Mouse (Mus musculus): Measurements from ENCODE around the gene Rbm47. TPM values are rescaled to one million over a fixed set of nuclear protein-coding genes. Genes with fewer than 3 reads are reported as not detected.

Rbm47 gene
- polyA plus RNA-seq, 1 experiment from 2014 or later: 70.7 TPM

DNA sequence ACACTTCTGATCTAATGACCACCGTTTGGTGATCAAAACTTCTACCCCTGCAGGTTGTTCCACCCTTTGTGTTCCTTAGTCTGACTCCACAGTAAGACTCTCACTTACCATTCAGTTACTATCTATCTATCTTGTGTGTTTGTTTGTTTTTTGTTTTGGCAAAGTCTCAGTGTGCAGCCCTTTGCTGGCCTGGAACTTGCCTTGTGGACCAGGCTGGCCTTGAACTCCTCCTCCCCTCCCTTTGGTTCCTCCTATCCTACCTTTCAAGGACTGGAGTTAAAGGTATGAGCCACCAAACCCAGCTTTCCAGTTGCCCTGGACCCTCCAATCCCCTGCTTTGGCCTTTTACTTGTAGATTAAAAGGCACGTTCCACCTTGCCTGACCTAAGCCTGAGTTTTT is 23.8 kb downstream of the Rbm47 start:
- Histone ChIP-seq H3K9me3 (ENCODE audit: control insufficient read depth, low read length) (no peaks in the 10 kb centered on the region), H3K4me2 (replicated peaks; ENCODE audit: low read depth) (peak overlapping the region; percentile 70), H3K4me1 (replicated peaks; ENCODE audit: control insufficient read depth, insufficient read depth) (no peaks in the 10 kb centered on the region), H3K4me3 (ENCODE audit: low read depth, low read length) (0 out of 2 replicates have a peak overlapping the region, but pooled peaks have one; percentile 12), H3K27ac (replicated peaks) (peak overlapping the region; percentile 49; the same call in 1 of the 2 replicates), H3K9ac (ENCODE audit: low read length) (no peak overlapping the region), H3K27me3 (ENCODE audit: control insufficient read depth, insufficient read depth, low read length) (no peaks in the 10 kb centered on the region), H3K36me3 (ENCODE audit: control insufficient read depth, insufficient read depth, low read length) (no peaks in the 10 kb centered on the region)
- no peak for ATAC-seq (ENCODE audit: low FRiP score, low TSS enrichment)
- WGBS: 64% methylated on average over 2 of the region's 2 CpGs
- no peak for DNase-seq (ENCODE audit: low spot score)
- TF ChIP-seq EP300 (optimal IDR thresholded peaks at IDR 0.05) (no peak), CTCF (IDR thresholded peaks at IDR 0.05; ENCODE audit: low read depth) (no peak)

DNA sequence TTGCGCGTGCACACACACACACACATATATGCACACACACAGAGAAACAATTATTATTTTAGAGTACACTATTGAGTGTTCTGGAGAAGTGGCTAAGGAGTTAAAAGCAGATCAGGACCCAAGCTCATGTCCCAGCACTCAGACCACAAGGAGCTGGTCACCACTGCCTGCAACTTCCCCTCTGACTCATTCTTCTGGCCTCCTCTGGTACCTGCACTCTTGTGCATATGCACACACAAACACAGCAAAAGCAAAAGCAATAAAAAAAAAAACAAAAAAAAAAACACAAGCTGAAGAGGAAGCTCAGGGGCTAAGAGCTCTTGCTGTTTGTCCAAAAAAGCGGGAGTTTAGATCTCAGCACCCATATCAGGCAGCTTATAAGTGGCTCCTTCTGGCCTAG is 25.6 kb downstream of the Rbm47 start:
- TF ChIP-seq EP300 (optimal IDR thresholded peaks at IDR 0.05) (no peak), CTCF (IDR thresholded peaks at IDR 0.05; ENCODE audit: low read depth) (no peak)
- Histone ChIP-seq H3K4me3 (ENCODE audit: low read depth, low read length) (no peak overlapping the region), H3K4me1 (replicated peaks; ENCODE audit: control insufficient read depth, insufficient read depth) (no peaks in the 10 kb centered on the region), H3K9me3 (ENCODE audit: control insufficient read depth, low read length) (no peaks in the 10 kb centered on the region), H3K27ac (replicated peaks) (no peak overlapping the region), H3K36me3 (ENCODE audit: control insufficient read depth, insufficient read depth, low read length) (no peaks in the 10 kb centered on the region), H3K9ac (ENCODE audit: low read length) (no peak overlapping the region), H3K4me2 (replicated peaks; ENCODE audit: low read depth) (no peak overlapping the region), H3K27me3 (ENCODE audit: control insufficient read depth, insufficient read depth, low read length) (no peaks in the 10 kb centered on the region)
- 95% methylated on average over 3 of the region's 3 CpGs for WGBS
- DNase-seq (ENCODE audit: low spot score) (no peak), ATAC-seq (ENCODE audit: low FRiP score, low TSS enrichment) (no peak)

DNA sequence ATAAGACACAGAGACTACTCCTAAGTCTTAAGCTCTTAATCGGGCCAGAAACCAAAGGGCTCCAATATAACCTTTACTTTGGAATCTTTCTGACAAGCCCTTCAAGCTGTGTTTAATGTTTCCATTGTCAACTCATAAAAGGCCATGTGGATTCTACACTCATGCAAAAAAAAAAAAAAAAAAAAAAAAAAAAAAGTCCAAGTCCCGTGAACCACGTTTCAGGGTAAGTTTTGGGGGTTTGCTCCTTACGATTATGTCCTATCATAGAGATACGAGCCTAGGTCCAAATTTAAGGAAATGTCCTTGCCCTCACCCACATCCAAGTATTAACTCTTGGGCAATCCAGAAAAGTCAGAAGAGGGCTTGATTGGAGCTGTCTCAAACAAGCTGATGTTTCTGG is 27.3 kb downstream of the Rbm47 start:
- WGBS: 66% methylated on average over 5 of the region's 5 CpGs
- no peak overlapping the region for H3K27ac ChIP-seq (replicated peaks)
- no peaks in the 10 kb centered on the region for H3K36me3 ChIP-seq (ENCODE audit: control insufficient read depth, insufficient read depth, low read length)
- no peak overlapping the region for H3K9ac ChIP-seq (ENCODE audit: low read length)
- no peak overlapping the region for H3K4me3 ChIP-seq (ENCODE audit: low read depth, low read length)
- H3K4me1 ChIP-seq (replicated peaks; ENCODE audit: control insufficient read depth, insufficient read depth): no peaks in the 10 kb centered on the region
- no peaks in the 10 kb centered on the region for H3K27me3 ChIP-seq (ENCODE audit: control insufficient read depth, insufficient read depth, low read length)
- no peak for DNase-seq (ENCODE audit: low spot score)
- no peak for TF ChIP-seq EP300 (optimal IDR thresholded peaks at IDR 0.05)
- no peak for TF ChIP-seq CTCF (IDR thresholded peaks at IDR 0.05; ENCODE audit: low read depth)
- no peaks in the 10 kb centered on the region for H3K9me3 ChIP-seq (ENCODE audit: control insufficient read depth, low read length)
- no peak overlapping the region for H3K4me2 ChIP-seq (replicated peaks; ENCODE audit: low read depth)
- no peak for ATAC-seq (ENCODE audit: low FRiP score, low TSS enrichment)

DNA sequence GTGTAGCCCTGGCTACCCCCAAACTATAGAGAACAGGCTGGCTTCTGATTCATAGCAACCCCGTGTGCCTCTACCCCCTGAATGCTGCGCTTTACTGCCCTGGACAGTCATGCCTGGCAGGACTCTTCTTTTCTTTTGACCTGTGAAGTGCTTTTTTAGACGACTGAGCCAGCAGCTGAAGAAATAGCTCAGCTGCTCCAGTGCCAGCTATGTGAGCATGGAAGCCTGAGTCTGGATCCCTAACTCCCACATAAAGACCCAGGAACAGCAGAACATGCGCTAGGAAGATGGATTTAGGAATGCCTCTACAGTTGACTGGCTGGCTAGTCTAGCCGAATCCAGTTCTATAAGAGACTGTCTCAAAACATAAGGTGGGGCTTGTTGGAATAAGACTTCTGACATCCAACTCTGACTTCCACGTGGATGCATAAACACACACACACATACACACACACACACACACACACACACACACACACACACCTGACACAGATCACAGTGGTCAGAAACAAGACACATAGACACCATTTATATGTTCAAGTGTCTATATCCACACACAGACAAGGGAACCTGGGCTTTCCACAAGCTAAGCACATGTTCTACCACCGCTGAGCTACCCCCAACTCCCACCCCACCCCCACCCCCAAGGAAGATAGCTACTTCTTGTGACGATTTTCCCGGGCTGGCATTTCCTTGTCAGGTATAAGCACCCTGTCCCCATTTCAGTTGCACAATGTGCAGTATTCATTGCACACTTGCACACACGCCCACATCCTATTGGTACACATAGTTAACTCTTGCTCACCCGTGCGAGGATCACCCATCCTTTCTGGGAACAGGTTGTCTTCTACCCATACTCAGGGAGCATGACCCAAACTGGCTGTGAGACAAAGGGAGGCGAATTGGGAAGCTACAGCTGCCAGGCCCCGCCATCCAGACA is 29.6 kb downstream of the Rbm47 start:
- no peak for TF ChIP-seq CTCF (IDR thresholded peaks at IDR 0.05; ENCODE audit: low read depth)
- no peak for TF ChIP-seq EP300 (optimal IDR thresholded peaks at IDR 0.05)
- ATAC-seq (ENCODE audit: low FRiP score, low TSS enrichment): no peak
- Histone ChIP-seq H3K9ac (ENCODE audit: low read length) (no peak overlapping the region), H3K4me3 (ENCODE audit: low read depth, low read length) (no peak overlapping the region), H3K27me3 (ENCODE audit: control insufficient read depth, insufficient read depth, low read length) (no peaks in the 10 kb centered on the region), H3K36me3 (ENCODE audit: control insufficient read depth, insufficient read depth, low read length) (no peaks in the 10 kb centered on the region), H3K9me3 (ENCODE audit: control insufficient read depth, low read length) (no peaks in the 10 kb centered on the region), H3K4me1 (replicated peaks; ENCODE audit: control insufficient read depth, insufficient read depth) (no peaks in the 10 kb centered on the region), H3K4me2 (replicated peaks; ENCODE audit: low read depth) (no peak overlapping the region), H3K27ac (replicated peaks) (no peak overlapping the region)
- no peak for DNase-seq (ENCODE audit: low spot score)
- 71% methylated on average over 14 of the region's 14 CpGs for WGBS

DNA sequence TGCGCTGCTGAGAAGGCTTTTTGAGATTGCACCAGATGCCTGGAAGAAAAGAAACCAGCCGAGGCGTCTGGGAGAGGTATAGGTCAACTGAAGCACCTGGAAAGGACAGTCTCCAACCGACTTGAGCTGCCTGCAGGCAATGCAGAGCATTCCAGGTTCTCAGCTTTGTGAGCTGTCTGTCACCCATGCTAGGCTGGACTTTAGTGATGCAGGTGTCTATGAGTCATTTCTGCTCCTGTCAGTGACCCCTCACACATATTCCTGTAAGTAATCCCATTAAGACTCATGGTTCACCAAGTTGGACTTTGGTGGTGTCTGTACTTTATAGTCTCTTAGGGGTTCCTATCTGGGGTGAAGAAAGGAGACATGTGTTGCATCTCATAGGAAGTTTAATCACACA is 31.4 kb downstream of the Rbm47 start:
- ATAC-seq (ENCODE audit: low FRiP score, low TSS enrichment) (peak; percentile 38; the same call in 1 of the 2 replicates), DNase-seq (ENCODE audit: low spot score) (no peak)
- 83% methylated on average over 4 of the region's 4 CpGs for WGBS
- H3K4me1 ChIP-seq (replicated peaks; ENCODE audit: control insufficient read depth, insufficient read depth): no peaks in the 10 kb centered on the region
- no peaks in the 10 kb centered on the region for H3K27me3 ChIP-seq (ENCODE audit: control insufficient read depth, insufficient read depth, low read length)
- TF ChIP-seq CTCF (IDR thresholded peaks at IDR 0.05; ENCODE audit: low read depth): no peak
- TF ChIP-seq EP300 (optimal IDR thresholded peaks at IDR 0.05): no peak
- no peak overlapping the region for H3K4me3 ChIP-seq (ENCODE audit: low read depth, low read length)
- no peaks in the 10 kb centered on the region for H3K36me3 ChIP-seq (ENCODE audit: control insufficient read depth, insufficient read depth, low read length)
- no peak overlapping the region for H3K27ac ChIP-seq (replicated peaks)
- H3K9ac ChIP-seq (ENCODE audit: low read length): no peak overlapping the region
- no peak overlapping the region for H3K4me2 ChIP-seq (replicated peaks; ENCODE audit: low read depth)
- H3K9me3 ChIP-seq (ENCODE audit: control insufficient read depth, low read length): no peaks in the 10 kb centered on the region

DNA sequence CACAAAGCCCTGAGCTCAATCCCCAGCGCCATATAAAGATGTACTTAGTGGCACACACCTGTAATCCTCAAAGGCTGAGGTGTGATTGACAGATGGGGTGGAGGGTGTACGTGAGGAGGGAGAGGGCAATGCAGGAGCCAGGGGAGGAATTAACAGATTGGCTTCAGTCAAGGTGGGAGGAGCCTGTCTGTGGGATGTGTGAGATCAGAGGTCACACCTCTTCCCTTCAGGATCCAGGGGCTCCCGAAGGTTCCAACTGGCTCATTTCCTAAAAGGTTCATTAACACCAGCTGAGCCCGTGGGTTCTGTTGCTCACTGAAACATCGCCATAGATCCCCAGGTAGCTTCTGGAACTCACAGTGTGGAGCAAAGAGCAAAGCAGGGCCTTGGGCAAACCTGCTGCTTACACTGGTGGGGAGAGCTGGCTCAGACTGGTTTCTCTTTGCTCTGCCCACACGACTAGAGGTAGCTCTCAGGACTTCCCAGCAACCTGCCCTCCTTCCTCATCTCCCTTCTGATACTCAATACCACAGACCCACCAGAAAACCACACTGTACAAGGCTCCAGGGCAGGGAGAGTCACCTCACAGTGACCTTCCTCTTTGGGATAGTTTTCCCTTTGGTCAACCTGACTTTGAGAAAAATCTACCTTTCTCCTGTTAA is 33.2 kb downstream of the Rbm47 start:
- TF ChIP-seq EP300 (optimal IDR thresholded peaks at IDR 0.05): no peak
- Histone ChIP-seq H3K27ac (replicated peaks) (peak overlapping the region; percentile 53), H3K4me1 (replicated peaks; ENCODE audit: control insufficient read depth, insufficient read depth) (no peaks in the 10 kb centered on the region), H3K27me3 (ENCODE audit: control insufficient read depth, insufficient read depth, low read length) (no peaks in the 10 kb centered on the region), H3K4me2 (replicated peaks; ENCODE audit: low read depth) (no peak overlapping the region), H3K4me3 (ENCODE audit: low read depth, low read length) (no peak overlapping the region), H3K9ac (ENCODE audit: low read length) (no peak overlapping the region), H3K36me3 (ENCODE audit: control insufficient read depth, insufficient read depth, low read length) (no peaks in the 10 kb centered on the region), H3K9me3 (ENCODE audit: control insufficient read depth, low read length) (no peaks in the 10 kb centered on the region)
- peak; percentile 90 for ATAC-seq (ENCODE audit: low FRiP score, low TSS enrichment)
- peak; percentile 50 for DNase-seq (ENCODE audit: low spot score)
- 34% methylated on average over 6 of the region's 6 CpGs for WGBS

Data from stomach, postnatal 0 days (tissue).